Mouse (Mus musculus) brain, embryonic 14.5 days (tissue): ENCODE measurements around the gene Ddx10.

Experiments used
- CTCF ChIP-seq: fragments of 200-500 bp; IDR thresholded peaks from 2 replicates; pipeline ENCODE4 v1.5.1; 2012; ENCODE audit warnings: inconsistent platforms, mild to moderate bottlenecking, moderate library complexity, borderline replicate concordance; ENCODE audit not compliant: insufficient read depth, insufficient read length; ENCODE audit errors: extremely low read depth
- POLR2A ChIP-seq: fragments of 200-500 bp; IDR thresholded peaks from 2 replicates; pipeline ENCODE4 v1.6.1; 2012; ENCODE audit warnings: mild to moderate bottlenecking, inconsistent platforms, borderline replicate concordance; ENCODE audit not compliant: poor library complexity, insufficient read depth, insufficient read length, severe bottlenecking; ENCODE audit errors: extremely low read depth

GRCm38 (mm10) chr9:53140610-53141165 is 107.2 kb downstream of the Ddx10 start:
- TF ChIP-seq POLR2A, result no peak
- no peak for TF ChIP-seq CTCF
